In genomic region chrX:107143930-107144329, GRCm38 (mm10) we compare ENCODE assay signal across 26 mouse cellular contexts. TPM values are rescaled to one million over a fixed set of nuclear protein-coding genes. Genes with fewer than 3 reads are reported as not detected.
"Had no signal": no experiment of that assay in that cellular context is flagged by ENCODE, and none has a peak within 500 bp of the region (broad histone marks: within the 10 kb centered on the region; RNA-seq: fewer than 3 reads in every experiment).

No protein-coding gene starts in this region.

- H3K4me3 ChIP-seq: layer of hippocampus, adult 2 months; limb, embryonic 10.5 days; limb, embryonic 13.5 days; liver, embryonic 12.5 days; liver, embryonic 15.5 days; lung, embryonic 15.5 days; neural tube, embryonic 12.5 days; neural tube, embryonic 15.5 days had no signal

- H3K27me3 ChIP-seq: limb, embryonic 13.5 days; liver, embryonic 12.5 days; liver, embryonic 15.5 days; lung, embryonic 15.5 days; neural tube, embryonic 12.5 days; neural tube, embryonic 15.5 days had no signal

- H3K4me1 ChIP-seq: limb, embryonic 10.5 days; limb, embryonic 13.5 days; liver, embryonic 12.5 days; liver, embryonic 15.5 days; lung, embryonic 15.5 days; neural tube, embryonic 12.5 days; neural tube, embryonic 15.5 days had no signal

- H3K36me3 ChIP-seq: limb, embryonic 10.5 days; limb, embryonic 13.5 days; liver, embryonic 12.5 days; liver, embryonic 15.5 days; lung, embryonic 15.5 days; neural tube, embryonic 12.5 days; neural tube, embryonic 15.5 days had no signal

- ATAC-seq: liver, embryonic 12.5 days had no signal

- DNase-seq: kidney, adult 18-20 months; kidney, adult 9 months; kidney, postnatal 25 days; layer of hippocampus, adult 9-11 months; liver; lung, adult 18-20 months; lung, postnatal 10 days; lung, postnatal 4 days; midbrain, embryonic 14.5 days; thymus, adult 18-20 months; thymus, postnatal 36 days had no signal

- H3K9ac ChIP-seq: limb, embryonic 13.5 days; liver, embryonic 12.5 days; liver, embryonic 15.5 days; lung, embryonic 15.5 days; neural tube, embryonic 12.5 days; neural tube, embryonic 15.5 days had no signal

- H3K27ac ChIP-seq: layer of hippocampus, adult 2 months; limb, embryonic 10.5 days; limb, embryonic 13.5 days; liver, embryonic 12.5 days; liver, embryonic 15.5 days; lung, embryonic 15.5 days; neural tube, embryonic 12.5 days; neural tube, embryonic 15.5 days had no signal

RNA-seq across cellular contexts. Expression of gene P2ry10b, which starts 4.8 kb away (rescaled TPM):
- total RNA-seq: megakaryocyte-erythroid progenitor cell, adult 5-6 weeks had no signal
- polyA plus RNA-seq: testis, adult 2 months had no signal

RNA-seq across cellular contexts. Expression of gene P2ry10, which starts 55.6 kb away (rescaled TPM):
- total RNA-seq: layer of hippocampus, adult 2 months; layer of hippocampus, postnatal 25 days; left cerebral cortex, adult 18-20 months; left cerebral cortex, postnatal 25 days had no signal
- polyA plus RNA-seq: midbrain, embryonic 11.5 days; midbrain, embryonic 14.5 days; midbrain, postnatal 0 days; neural tube, embryonic 12.5 days had no signal
